Mouse (Mus musculus): ENCODE results near the gene Gm10130. TPM values are rescaled to one million over a fixed set of nuclear protein-coding genes. Genes with fewer than 3 reads are reported as not detected.
A peak's percentile ranks its signal among the peaks of the same experiment; 100 is the strongest.
"Not testable (repeated sequence)": the region's sequence is repeated elsewhere in the genome, so short reads cannot be mapped to it uniquely, and the experiment has no call there.

The Gm10130 gene
- polyA plus RNA-seq, 1 experiment from 2014 or later, result 1.7 TPM

DNA sequence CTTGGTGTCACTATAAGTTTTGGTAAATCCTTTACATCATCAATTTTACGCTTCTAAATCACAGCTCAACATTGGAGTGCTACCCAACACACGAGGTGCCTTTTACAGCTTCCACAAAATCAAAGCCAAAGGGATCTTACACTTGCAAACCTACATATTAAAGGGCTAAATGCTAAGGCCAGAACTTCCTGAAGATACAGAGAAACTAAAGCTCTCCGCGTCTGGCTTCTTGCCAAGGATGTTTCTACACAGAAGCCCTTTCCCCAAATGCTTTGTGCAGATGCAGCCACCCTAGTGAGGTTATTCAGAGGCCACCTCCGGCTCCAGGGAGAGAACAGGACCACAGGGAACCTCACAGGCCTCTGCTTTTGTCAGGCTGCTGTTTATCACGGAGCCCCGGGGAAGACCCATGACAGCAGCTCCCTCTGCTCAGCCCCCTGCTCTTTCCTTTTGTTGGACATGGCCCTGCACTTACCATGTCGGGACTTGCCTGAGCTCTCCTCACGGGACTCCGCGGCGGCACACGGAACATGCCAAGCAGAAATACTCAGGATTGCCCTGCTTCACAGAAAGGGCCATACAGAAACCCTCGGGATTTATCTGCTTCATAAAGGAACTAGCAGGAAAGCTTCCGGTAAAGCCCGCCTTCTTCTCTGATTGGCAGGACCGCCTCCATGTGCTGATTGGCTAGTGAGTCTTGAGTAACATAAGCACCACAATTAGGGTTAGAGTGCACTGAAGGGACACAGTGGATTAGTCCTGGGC, 38.8 kb downstream of the Gm10130 start, which contains the start of gene 3300002I08Rik:
3300002I08Rik (minus strand) TSS at position 653 of the 765 bp plus-strand sequence.
- 4% methylated on average over 16 of the region's 17 CpGs for WGBS
- Histone ChIP-seq H3K9ac (ENCODE audit: low read length) (peak within 1 kb of the TSS; percentile 74), H3K4me3 (ENCODE audit: low read depth, low read length) (peak within 1 kb of the TSS; percentile 54), H3K4me2 (ENCODE audit: low read depth, low read length, severe bottlenecking) (peak within 1 kb of the TSS; percentile 45), H3K27ac (ENCODE audit: low read depth, low read length) (peak within 1 kb of the TSS; percentile 57; the same call in 1 of the 2 replicates)
- not testable (repeated sequence) for H3K9me3 ChIP-seq (ENCODE audit: control insufficient read depth, low read length); H3K27me3 ChIP-seq (ENCODE audit: control insufficient read depth, insufficient read depth, low read length); H3K36me3 ChIP-seq (ENCODE audit: control insufficient read depth, insufficient read depth, low read length); H3K4me1 ChIP-seq (replicated peaks; ENCODE audit: control insufficient read depth, insufficient read depth, low read length)
- DNase-seq (ENCODE audit: low spot score) (peak; percentile 82), ATAC-seq (replicated peaks; ENCODE audit: low FRiP score) (peak; percentile 100)

DNA sequence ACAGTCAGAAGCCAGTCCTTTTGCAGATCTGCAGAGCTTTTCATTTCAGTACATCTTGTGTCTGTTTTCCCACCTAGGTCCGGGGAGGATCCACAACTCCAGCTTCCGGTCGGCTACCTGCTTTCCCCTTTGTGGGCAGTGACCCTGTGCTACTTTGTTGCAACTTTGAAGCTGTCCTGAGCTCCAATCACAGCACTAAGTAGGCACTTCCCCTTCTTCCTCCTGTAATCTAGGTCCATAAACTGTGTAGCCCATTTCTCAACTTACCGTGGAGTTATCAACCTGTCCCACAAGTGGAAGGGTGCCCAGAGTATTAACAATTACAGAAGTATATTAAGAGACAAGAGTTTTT, 39.4 kb downstream of the Gm10130 start:
- H3K4me3 ChIP-seq (ENCODE audit: low read depth, low read length), result peak overlapping the region; percentile 54
- H3K27ac ChIP-seq (ENCODE audit: low read depth, low read length), result no peak overlapping the region
- H3K4me1 ChIP-seq (replicated peaks; ENCODE audit: control insufficient read depth, insufficient read depth, low read length), result no peaks in the 10 kb centered on the region
- WGBS, result 11% methylated on average over 4 of the region's 4 CpGs
- peak overlapping the region; percentile 35 for H3K9ac ChIP-seq (ENCODE audit: low read length)
- ATAC-seq (replicated peaks; ENCODE audit: low FRiP score), result no peak
- peak overlapping the region; percentile 45; the same call in 1 of the 2 replicates for H3K4me2 ChIP-seq (ENCODE audit: low read depth, low read length, severe bottlenecking)
- no peak for DNase-seq (ENCODE audit: low spot score)
- H3K36me3 ChIP-seq (ENCODE audit: control insufficient read depth, insufficient read depth, low read length), result no peaks in the 10 kb centered on the region
- H3K27me3 ChIP-seq (ENCODE audit: control insufficient read depth, insufficient read depth, low read length), result no peaks in the 10 kb centered on the region
- H3K9me3 ChIP-seq (ENCODE audit: control insufficient read depth, low read length), result no peaks in the 10 kb centered on the region

- H3K27ac ChIP-seq (ENCODE audit: low read depth, low read length); H3K27me3 ChIP-seq (ENCODE audit: control insufficient read depth, insufficient read depth, low read length); H3K4me1 ChIP-seq (replicated peaks; ENCODE audit: control insufficient read depth, insufficient read depth, low read length); H3K4me2 ChIP-seq (ENCODE audit: low read depth, low read length, severe bottlenecking); H3K9me3 ChIP-seq (ENCODE audit: control insufficient read depth, low read length); H3K9ac ChIP-seq (ENCODE audit: low read length); H3K4me3 ChIP-seq (ENCODE audit: low read depth, low read length); H3K36me3 ChIP-seq (ENCODE audit: control insufficient read depth, insufficient read depth, low read length); DNase-seq (ENCODE audit: low spot score): not testable (repeated sequence)
- 95% methylated on average over 18 of the region's 19 CpGs for WGBS
- ATAC-seq (replicated peaks; ENCODE audit: low FRiP score), result 0 out of 2 replicates have a peak, but pooled peaks have one; percentile 10
Measured at GRCm38 (mm10) chr2:150385553-150386106, 62.1 kb downstream of the Gm10130 start.

DNA sequence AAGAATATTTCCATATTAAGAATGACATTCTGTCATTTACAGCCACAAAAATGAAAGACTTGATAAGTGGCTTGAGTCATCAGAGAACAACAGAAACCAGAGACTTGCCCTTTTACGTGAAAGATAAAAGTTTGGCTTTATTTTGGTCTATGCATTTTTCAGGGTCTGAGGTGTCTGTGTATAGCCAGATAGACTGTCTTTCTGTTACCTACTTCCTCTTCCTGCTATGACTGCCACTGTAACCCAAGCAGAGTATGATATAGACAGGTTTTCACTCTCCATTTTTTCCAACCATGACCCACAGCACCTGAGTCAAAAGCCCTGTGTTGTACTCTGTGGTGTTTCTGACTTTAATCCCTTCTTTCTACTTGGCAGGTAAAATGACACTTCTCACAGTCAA, 66.7 kb downstream of the Gm10130 start:
- 84% methylated on average over 1 of the region's 1 CpGs for WGBS
- ATAC-seq (replicated peaks; ENCODE audit: low FRiP score) (no peak), DNase-seq (ENCODE audit: low spot score) (no peak)
- no peak overlapping the region for H3K27ac ChIP-seq (ENCODE audit: low read depth, low read length)
- no peaks in the 10 kb centered on the region for H3K4me1 ChIP-seq (replicated peaks; ENCODE audit: control insufficient read depth, insufficient read depth, low read length)
- H3K27me3 ChIP-seq (ENCODE audit: control insufficient read depth, insufficient read depth, low read length), result no peaks in the 10 kb centered on the region
- no peak overlapping the region for H3K9ac ChIP-seq (ENCODE audit: low read length)
- no peaks in the 10 kb centered on the region for H3K36me3 ChIP-seq (ENCODE audit: control insufficient read depth, insufficient read depth, low read length)
- H3K9me3 ChIP-seq (ENCODE audit: control insufficient read depth, low read length), result no peaks in the 10 kb centered on the region; the same call in 1 of the 2 replicates
- H3K4me3 ChIP-seq (ENCODE audit: low read depth, low read length), result no peak overlapping the region
- H3K4me2 ChIP-seq (ENCODE audit: low read depth, low read length, severe bottlenecking), result no peak overlapping the region

DNA sequence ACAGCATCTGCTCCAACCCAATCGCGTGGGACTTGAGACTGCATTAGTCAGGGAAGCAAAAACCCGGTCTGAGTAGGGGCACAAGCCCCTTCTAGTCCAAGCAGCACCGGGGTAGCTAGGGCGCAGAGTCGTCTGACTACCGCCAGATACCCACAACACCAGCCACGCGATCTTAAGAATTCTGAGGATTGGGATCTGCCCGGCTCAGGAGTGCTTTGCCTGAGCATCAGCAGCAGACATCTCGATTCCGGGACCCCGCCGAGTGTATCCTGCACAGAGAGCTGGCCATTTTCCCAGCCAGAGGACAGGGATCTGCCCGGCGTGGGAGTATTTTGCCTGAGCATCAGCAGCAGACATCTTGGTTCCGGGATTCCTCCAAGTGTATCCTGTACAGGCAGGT, 88.6 kb downstream of the Gm10130 start:
- not testable (repeated sequence) for H3K4me2 ChIP-seq (ENCODE audit: low read depth, low read length, severe bottlenecking); H3K27me3 ChIP-seq (ENCODE audit: control insufficient read depth, insufficient read depth, low read length); H3K36me3 ChIP-seq (ENCODE audit: control insufficient read depth, insufficient read depth, low read length); H3K9ac ChIP-seq (ENCODE audit: low read length); DNase-seq (ENCODE audit: low spot score); H3K9me3 ChIP-seq (ENCODE audit: control insufficient read depth, low read length); H3K4me3 ChIP-seq (ENCODE audit: low read depth, low read length); H3K27ac ChIP-seq (ENCODE audit: low read depth, low read length); H3K4me1 ChIP-seq (replicated peaks; ENCODE audit: control insufficient read depth, insufficient read depth, low read length); ATAC-seq (replicated peaks; ENCODE audit: low FRiP score)
- WGBS, result 87% methylated on average over 17 of the region's 17 CpGs

Other genes with a start within 250 kb of the Gm10130 start
- gene Zfp120, start 187.0 kb upstream of the Gm10130 start, polyA plus RNA-seq (2014; fragmentation: Nextera tagmentation; extraction: Ambion mirVana), result 8.1 and 9.3 TPM in 2 replicates
- not detected in 2 replicates for gene Gm10770, start 144.0 kb upstream of the Gm10130 start, polyA plus RNA-seq (2014; fragmentation: Nextera tagmentation; extraction: Ambion mirVana)
- gene Gm14139, start 141.9 kb upstream of the Gm10130 start, polyA plus RNA-seq (2014; fragmentation: Nextera tagmentation; extraction: Ambion mirVana), result not detected in 2 replicates
- gene Zfp937, start 105.6 kb upstream of the Gm10130 start, polyA plus RNA-seq (2014; fragmentation: Nextera tagmentation; extraction: Ambion mirVana), result 10.3 and 10.4 TPM in 2 replicates
- gene Gm21994, start 68.1 kb upstream of the Gm10130 start, polyA plus RNA-seq (2014; fragmentation: Nextera tagmentation; extraction: Ambion mirVana), result 2.6 and 3.1 TPM in 2 replicates
- gene Gm14124, start 66.2 kb upstream of the Gm10130 start, polyA plus RNA-seq (2014; fragmentation: Nextera tagmentation; extraction: Ambion mirVana), result not detected in 2 replicates
- gene 3300002I08Rik, start 39.1 kb downstream of the Gm10130 start, polyA plus RNA-seq (2014; fragmentation: Nextera tagmentation; extraction: Ambion mirVana), result 9.4 and 11.7 TPM in 2 replicates
- 8.1 and 9.9 TPM in 2 replicates for gene Zfp442, start 127.8 kb downstream of the Gm10130 start, polyA plus RNA-seq (2014; fragmentation: Nextera tagmentation; extraction: Ambion mirVana)
- not detected in 2 replicates for gene Zfp345, start 161.4 kb downstream of the Gm10130 start, polyA plus RNA-seq (2014; fragmentation: Nextera tagmentation; extraction: Ambion mirVana)
- gene Cst7, start 246.7 kb downstream of the Gm10130 start, polyA plus RNA-seq (2014; fragmentation: Nextera tagmentation; extraction: Ambion mirVana), result 0.91 TPM in 1 of 2 replicates, not detected in the other

All from forebrain, embryonic 11.5 days (tissue).